27 mouse cellular contexts compared by ENCODE assay signal in genomic region chr6:121150126-121150525, GRCm38 (mm10). TPM values are rescaled to one million over a fixed set of nuclear protein-coding genes. Genes with fewer than 3 reads are reported as not detected.
DNase-seq lines count a peak whose midpoint lies in the region; ATAC-seq and TF ChIP-seq lines count a peak whose summit lies in the region.
"Had no signal": no experiment of that assay in that cellular context is flagged by ENCODE, and none has a peak within 500 bp of the region (broad histone marks: within the 10 kb centered on the region; RNA-seq: fewer than 3 reads in every experiment).

No protein-coding gene starts in this region.

- no peaks in the 10 kb centered on the region for H3K36me3 ChIP-seq in forebrain, postnatal 0 days (ENCODE audit: insufficient read depth)
- H3K36me3 ChIP-seq in forebrain, embryonic 14.5 days (ENCODE audit: control insufficient read depth, insufficient read depth, low read length), result no peaks in the 10 kb centered on the region
- no peaks in the 10 kb centered on the region for H3K36me3 ChIP-seq in liver, embryonic 14.5 days (replicated peaks; ENCODE audit: control insufficient read depth, insufficient read depth, low read depth)
- no peaks in the 10 kb centered on the region for H3K36me3 ChIP-seq in E14TG2a.4 (ENCODE audit: insufficient read depth, low read length)
- H3K36me3 ChIP-seq in heart, embryonic 12.5 days, result no peaks in the 10 kb centered on the region
- H3K36me3 ChIP-seq: forebrain, embryonic 10.5 days; G1E; heart, embryonic 13.5 days had no signal

- no peak for DNase-seq in forebrain, postnatal 0 days
- no peak for DNase-seq in forebrain, embryonic 14.5 days (ENCODE audit: low spot score)
- DNase-seq in liver, embryonic 14.5 days (ENCODE audit: low read depth in 3 of 3, low spot score in 3 of 3), result no peak
- no peak for DNase-seq in liver
- DNase-seq in R1 (ENCODE audit: low read depth, low spot score), result peak; percentile 63
- no peak for DNase-seq in spleen, adult 12 weeks (ENCODE audit: low spot score)
- DNase-seq: adrenal gland, adult 2 months; adrenal gland, postnatal 14 days; B cell, adult 2 months; cerebellum, adult 11 months; cerebellum, adult 2 months; cerebellum, adult 9-11 months; cerebellum, postnatal 25 days; gastrocnemius, postnatal 25 days; heart, adult 18-20 months; heart, postnatal 14 days; heart, postnatal 4 days; kidney, adult 11 months had no signal

- no peak overlapping the region for H3K9ac ChIP-seq in forebrain, postnatal 0 days
- H3K9ac ChIP-seq in forebrain, embryonic 14.5 days (ENCODE audit: low read length), result no peak overlapping the region
- no peak overlapping the region for H3K9ac ChIP-seq in liver, embryonic 14.5 days (replicated peaks)
- no peak overlapping the region for H3K9ac ChIP-seq in heart, embryonic 12.5 days
- H3K9ac ChIP-seq: forebrain, embryonic 13.5 days; heart, embryonic 13.5 days; hindbrain, embryonic 14.5 days had no signal

- no peak for ATAC-seq in forebrain, postnatal 0 days
- ATAC-seq in forebrain, embryonic 14.5 days, result no peak
- no peak for ATAC-seq in liver, embryonic 14.5 days (ENCODE audit: insufficient read depth)
- ATAC-seq in heart, embryonic 12.5 days (ENCODE audit: insufficient number of reproducible peaks, low FRiP score), result no peak
- ATAC-seq: forebrain, embryonic 13.5 days; hindbrain, postnatal 0 days; inflammation-experienced regulatory T-cells, adult 6 months had no signal

- H3K27me3 ChIP-seq in forebrain, postnatal 0 days (ENCODE audit: insufficient read depth, low read length), result no peaks in the 10 kb centered on the region
- H3K27me3 ChIP-seq in forebrain, embryonic 14.5 days (replicated peaks; ENCODE audit: control insufficient read depth, insufficient read depth, low read length), result no peaks in the 10 kb centered on the region
- H3K27me3 ChIP-seq in liver, embryonic 14.5 days (ENCODE audit: control insufficient read depth, insufficient read depth, low read length), result no peaks in the 10 kb centered on the region
- no peaks in the 10 kb centered on the region for H3K27me3 ChIP-seq in E14TG2a.4 (ENCODE audit: insufficient read depth, low read length)
- no peaks in the 10 kb centered on the region for H3K27me3 ChIP-seq in heart, embryonic 12.5 days (replicated peaks)
- H3K27me3 ChIP-seq: forebrain, embryonic 13.5 days; heart, embryonic 13.5 days had no signal

- TF ChIP-seq EP300 in liver, embryonic 14.5 days (IDR thresholded peaks at IDR 0.05; ENCODE audit: low read depth), result no peak

- no peaks in the 10 kb centered on the region for H3K4me1 ChIP-seq in forebrain, postnatal 0 days (ENCODE audit: insufficient read depth)
- peaks cover 5% of the 10 kb centered on the region; the same call in 1 of the 2 replicates for H3K4me1 ChIP-seq in forebrain, embryonic 14.5 days (ENCODE audit: control insufficient read depth, insufficient read depth, low read length)
- no peaks in the 10 kb centered on the region for H3K4me1 ChIP-seq in liver, embryonic 14.5 days (replicated peaks; ENCODE audit: control insufficient read depth in 2 of 2, insufficient read depth in 2 of 2, low read length in 1 of 2)
- peaks cover 62% of the 10 kb centered on the region for H3K4me1 ChIP-seq in E14TG2a.4 (replicated peaks; ENCODE audit: low read depth, low read length)
- peaks cover 25% of the 10 kb centered on the region for H3K4me1 ChIP-seq in heart, embryonic 12.5 days (replicated peaks)

- H3K27ac ChIP-seq in forebrain, postnatal 0 days (ENCODE audit: low read depth, low read length), result no peak overlapping the region
- H3K27ac ChIP-seq in forebrain, embryonic 14.5 days (ENCODE audit: low read depth, low read length), result no peak overlapping the region
- H3K27ac ChIP-seq in liver, embryonic 14.5 days, result no peak overlapping the region
- no peak overlapping the region for H3K27ac ChIP-seq in heart, embryonic 12.5 days (ENCODE audit: poor library complexity, severe bottlenecking)
- H3K27ac ChIP-seq: forebrain, embryonic 10.5 days; forebrain, embryonic 13.5 days; heart, embryonic 13.5 days; hindbrain, embryonic 14.5 days; hindbrain, postnatal 0 days had no signal

- no peak overlapping the region for H3K4me2 ChIP-seq in forebrain, postnatal 0 days (ENCODE audit: low read depth)
- H3K4me2 ChIP-seq in forebrain, embryonic 14.5 days (ENCODE audit: low read length), result no peak overlapping the region
- no peak overlapping the region for H3K4me2 ChIP-seq in liver, embryonic 14.5 days (ENCODE audit: low read depth)
- no peak overlapping the region for H3K4me2 ChIP-seq in heart, embryonic 12.5 days
- H3K4me2 ChIP-seq: forebrain, embryonic 13.5 days; heart, embryonic 13.5 days; hindbrain, embryonic 14.5 days had no signal

- H3K9me3 ChIP-seq in forebrain, postnatal 0 days (ENCODE audit: low read length), result no peaks in the 10 kb centered on the region
- no peaks in the 10 kb centered on the region for H3K9me3 ChIP-seq in forebrain, embryonic 14.5 days (replicated peaks; ENCODE audit: control insufficient read depth, low read length)
- no peaks in the 10 kb centered on the region for H3K9me3 ChIP-seq in liver, embryonic 14.5 days (ENCODE audit: control insufficient read depth, low read length)
- no peaks in the 10 kb centered on the region for H3K9me3 ChIP-seq in E14TG2a.4 (ENCODE audit: low read length)
- H3K9me3 ChIP-seq in heart, embryonic 12.5 days (replicated peaks), result 0 out of 2 replicates have a peak, but pooled peaks cover 2% of the 10 kb centered on the region
- H3K9me3 ChIP-seq: forebrain, embryonic 10.5 days; forebrain, embryonic 13.5 days; heart, embryonic 13.5 days had no signal

- WGBS in forebrain, postnatal 0 days, result 94% methylated on average over 8 of the region's 8 CpGs
- WGBS in forebrain, embryonic 14.5 days, result 95% methylated on average over 8 of the region's 8 CpGs
- WGBS in liver, embryonic 14.5 days (ENCODE audit: insufficient replicate concordance), result 83% methylated on average over 8 of the region's 8 CpGs
- 93% methylated on average over 8 of the region's 8 CpGs for WGBS in heart, embryonic 12.5 days

- 0 out of 2 replicates have a peak, but pooled peaks have one; percentile 4 for TF ChIP-seq CTCF in forebrain, postnatal 0 days (IDR thresholded peaks at IDR 0.05; ENCODE audit: low read depth)
- TF ChIP-seq CTCF in liver, embryonic 14.5 days (IDR thresholded peaks at IDR 0.05; ENCODE audit: low read depth), result peak; percentile 28; the same call in 1 of the 2 replicates
- TF ChIP-seq CTCF in E14TG2a.4 (conservative IDR thresholded peaks at IDR 0.05; ENCODE audit: low read length), result peak; percentile 58

- no peak overlapping the region for H3K4me3 ChIP-seq in forebrain, postnatal 0 days (ENCODE audit: low read depth, low read length)
- H3K4me3 ChIP-seq in forebrain, embryonic 14.5 days (ENCODE audit: low read depth, low read length), result no peak overlapping the region
- no peak overlapping the region for H3K4me3 ChIP-seq in liver, embryonic 14.5 days (ENCODE audit: insufficient read depth in 1 of 2, low read depth in 2 of 2, low read length in 2 of 2)
- H3K4me3 ChIP-seq in E14TG2a.4 (replicated peaks; ENCODE audit: low read length), result no peak overlapping the region
- H3K4me3 ChIP-seq in heart, embryonic 12.5 days, result no peak overlapping the region
- H3K4me3 ChIP-seq: forebrain, embryonic 10.5 days; forebrain, embryonic 13.5 days; heart, embryonic 13.5 days had no signal

RNA-seq across cellular contexts. Expression of gene Mical3, which starts 19.3 kb away (rescaled TPM):
- 59.3 and 78.7 TPM in 2 replicates for total RNA-seq in forebrain, postnatal 0 days (2014; rRNA removed)
- 9.3 and 17.5 TPM in 2 replicates for polyA plus RNA-seq in forebrain, postnatal 0 days (2015; fragmentation: Nextera tagmentation; extraction: Ambion mirVana)
- polyA plus RNA-seq in forebrain, embryonic 14.5 days (2014; fragmentation: Nextera tagmentation; extraction: Ambion mirVana), result 19.4 and 34.0 TPM in 2 replicates
- polyA plus RNA-seq in liver, embryonic 14.5 days (2012; rRNA removed), result 6.0 and 8.1 TPM in 2 replicates
- 9.4 and 12.8 TPM in 2 replicates for polyA plus RNA-seq in liver, embryonic 14.5 days (2014; fragmentation: Nextera tagmentation; extraction: Ambion mirVana)
- polyA plus RNA-seq in heart, embryonic 12.5 days (2016; fragmentation: Nextera tagmentation; extraction: Ambion mirVana), result 37.4 and 39.5 TPM in 2 replicates

RNA-seq across cellular contexts. Expression of gene Pex26, which starts 33.3 kb away (rescaled TPM):
- 25.9 and 31.0 TPM in 2 replicates for total RNA-seq in forebrain, postnatal 0 days (2014; rRNA removed)
- 11.1 and 12.3 TPM in 2 replicates for polyA plus RNA-seq in forebrain, postnatal 0 days (2015; fragmentation: Nextera tagmentation; extraction: Ambion mirVana)
- polyA plus RNA-seq in forebrain, embryonic 14.5 days (2014; fragmentation: Nextera tagmentation; extraction: Ambion mirVana), result 12.7 and 16.4 TPM in 2 replicates
- polyA plus RNA-seq in liver, embryonic 14.5 days (2012; rRNA removed), result 3.2 and 3.3 TPM in 2 replicates
- polyA plus RNA-seq in liver, embryonic 14.5 days (2014; fragmentation: Nextera tagmentation; extraction: Ambion mirVana), result 2.2 and 2.4 TPM in 2 replicates
- 6.1 and 6.5 TPM in 2 replicates for polyA plus RNA-seq in heart, embryonic 12.5 days (2016; fragmentation: Nextera tagmentation; extraction: Ambion mirVana)

Comparison
In these comparisons a context has a peak if more than half of its experiments do, and no peak if none do; other contexts are left out.
1. CTCF ChIP-seq: peak in every context shown above with its lines; median percentile 58 in E14TG2a.4; 28 in liver, embryonic 14.5 days; 4 in forebrain, postnatal 0 days.